Mouse (Mus musculus): ENCODE measurements at regions not wholly inside any gene's neighbourhood (a gene's known extent, or its start where the extent isn't known, plus 50 kb on each side); places are given as distances from the start of the nearest gene placed in this dataset.

- DNase-seq (ENCODE audit: low read depth, low spot score), result no peak
Measured at GRCm38 (mm10) chr15:65733326-65733725, 718.6 kb upstream of the Gm21961 start.

DNA sequence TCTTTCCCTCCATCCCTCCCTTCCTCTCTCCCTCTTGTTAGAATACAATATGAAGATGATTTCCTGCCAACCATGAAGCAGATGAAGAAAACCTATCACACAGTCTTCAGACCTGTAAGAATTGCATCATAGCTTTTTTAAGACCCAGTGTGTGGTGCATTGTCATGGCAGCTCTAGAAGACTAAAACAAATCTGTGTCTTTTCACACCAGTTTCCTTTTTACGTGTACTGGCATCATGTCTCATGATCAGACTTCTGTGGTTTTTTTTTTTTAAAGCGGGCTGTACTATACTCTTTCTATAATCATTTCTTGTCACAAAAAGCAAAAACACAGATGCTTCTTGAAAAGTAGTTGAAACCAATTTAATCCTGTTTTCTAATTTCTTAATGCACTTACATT, 716.6 kb upstream of the Gm21961 start:
- no peak for DNase-seq (ENCODE audit: low read depth, low spot score)

DNA sequence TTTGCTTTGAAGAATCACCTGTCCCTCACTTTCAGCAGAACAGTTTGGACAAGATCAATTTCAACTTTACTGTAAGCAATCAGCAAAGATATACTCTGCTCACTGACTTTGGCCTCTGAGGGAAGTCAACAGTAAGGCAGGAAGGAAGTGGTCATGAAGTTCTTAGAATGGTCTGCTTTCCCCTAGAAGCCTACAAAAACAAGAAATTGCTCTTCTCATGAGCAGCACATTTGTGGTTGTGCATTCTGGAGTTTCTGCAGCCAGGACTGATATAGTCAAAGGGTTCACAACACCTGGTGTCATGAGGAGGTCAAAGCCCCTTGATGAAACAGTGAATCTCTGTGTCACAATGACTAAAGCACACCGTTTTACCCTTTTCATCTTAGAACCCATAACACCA, 712.4 kb upstream of the Gm21961 start:
- no peak for DNase-seq (ENCODE audit: low read depth, low spot score)

DNA sequence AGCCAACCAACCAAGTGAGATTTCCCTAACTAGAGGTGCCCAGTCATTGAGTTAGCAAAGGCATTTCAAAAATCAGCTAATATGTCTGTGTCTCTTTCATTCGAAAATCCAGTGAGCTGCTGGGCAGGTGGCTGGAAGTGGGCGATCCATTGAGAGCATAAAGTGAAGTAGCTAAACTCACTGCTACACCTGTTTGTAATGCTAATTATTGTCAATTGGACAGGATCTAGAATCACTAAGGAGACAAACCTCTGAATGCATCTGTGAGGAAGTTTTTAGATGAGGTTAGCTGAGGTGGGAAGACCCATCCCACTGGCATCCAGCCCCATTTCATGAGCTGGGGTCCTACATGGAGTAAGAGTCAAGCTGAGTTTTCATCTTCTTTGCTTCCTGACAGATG, 711.6 kb upstream of the Gm21961 start:
- no peak for DNase-seq (ENCODE audit: low read depth, low spot score)

DNA sequence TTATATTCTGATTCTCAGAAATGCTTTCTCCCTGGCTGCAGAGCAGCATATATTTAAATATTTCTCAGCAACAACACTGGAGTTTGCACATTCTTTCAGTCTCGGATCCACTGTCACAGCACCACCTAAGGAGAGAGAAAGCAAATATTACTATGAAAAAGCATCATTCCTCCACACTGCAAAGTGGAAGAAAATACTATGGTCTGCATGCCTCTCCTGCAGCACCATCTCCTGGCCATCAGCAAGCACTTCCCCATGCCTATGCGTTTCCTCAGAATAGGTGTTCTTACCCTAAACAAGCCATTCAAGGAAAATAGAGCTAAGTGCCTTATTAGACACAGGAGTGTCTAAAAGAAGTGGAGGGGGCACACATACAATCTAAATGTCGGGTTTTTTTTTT, 688.9 kb upstream of the Gm21961 start:
- DNase-seq (ENCODE audit: low read depth, low spot score), result peak; percentile 62

- DNase-seq (ENCODE audit: low read depth, low spot score), result peak; percentile 56
Measured at GRCm38 (mm10) chr15:65701510-65701909, 686.8 kb upstream of the Gm21961 start.

DNA sequence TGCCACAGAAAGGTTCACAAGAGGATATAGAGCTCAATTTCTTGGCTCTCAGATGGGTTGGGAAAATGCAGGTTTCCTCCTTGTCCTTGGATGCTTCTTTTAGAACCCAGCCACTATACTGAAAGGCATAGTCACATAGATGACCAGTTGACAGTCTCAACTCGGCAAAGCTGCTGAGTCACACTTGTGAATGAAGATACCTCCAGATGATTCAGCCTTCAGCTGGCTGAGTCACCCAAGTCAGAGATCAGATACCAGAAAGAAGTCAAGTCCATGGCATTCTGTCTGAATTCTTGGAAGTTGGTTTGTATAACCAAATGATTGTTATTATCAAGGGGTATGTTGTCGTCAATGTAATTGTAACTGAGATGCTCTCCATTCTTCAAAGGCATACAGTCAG, 683.9 kb upstream of the Gm21961 start:
- DNase-seq (ENCODE audit: low read depth, low spot score), result peak; percentile 81
